11 mouse cellular contexts compared by ENCODE assay signal in genomic region chr14:105890516-105891231, GRCm38 (mm10). TPM values are rescaled to one million over a fixed set of nuclear protein-coding genes. Genes with fewer than 3 reads are reported as not detected.
DNase-seq lines count a peak whose midpoint lies in the region; ATAC-seq lines count a peak whose summit lies in the region.
"Had no signal": no experiment of that assay in that cellular context is flagged by ENCODE, and none has a peak within 500 bp of the region (broad histone marks: within the 10 kb centered on the region; RNA-seq: fewer than 3 reads in every experiment).

No protein-coding gene starts in this region.

- H3K4me2 ChIP-seq in heart, embryonic 14.5 days (ENCODE audit: low read length): 0 out of 2 replicates have a peak overlapping the region, but pooled peaks have one; percentile 53
- no peak overlapping the region for H3K4me2 ChIP-seq in lung, embryonic 16.5 days (ENCODE audit: low read depth, low read length)
- no peak overlapping the region for H3K4me2 ChIP-seq in stomach, embryonic 14.5 days (replicated peaks; ENCODE audit: low read depth, low read length)
- H3K4me2 ChIP-seq: forebrain, embryonic 12.5 days had no signal

- no peak for ATAC-seq in heart, embryonic 14.5 days (ENCODE audit: insufficient number of reproducible peaks, insufficient read depth, low FRiP score, low read depth)
- peak; percentile 18; the same call in 1 of the 2 replicates for ATAC-seq in lung, embryonic 16.5 days (ENCODE audit: low read depth)
- ATAC-seq in stomach, embryonic 14.5 days (ENCODE audit: insufficient number of reproducible peaks, insufficient read depth, low FRiP score, low read depth): no peak
- no peak for ATAC-seq in frontal cortex, adult (ENCODE audit: low TSS enrichment)

- H3K9ac ChIP-seq in heart, embryonic 14.5 days (ENCODE audit: low read length): peak overlapping the region; percentile 18; the same call in 1 of the 2 replicates
- H3K9ac ChIP-seq in lung, embryonic 16.5 days (ENCODE audit: low read length): no peak overlapping the region
- H3K9ac ChIP-seq in stomach, embryonic 14.5 days (replicated peaks; ENCODE audit: low read depth, low read length): no peak overlapping the region
- H3K9ac ChIP-seq: forebrain, embryonic 12.5 days had no signal

- H3K27me3 ChIP-seq in heart, embryonic 14.5 days (ENCODE audit: control insufficient read depth, insufficient read depth, low read length): no peaks in the 10 kb centered on the region
- no peaks in the 10 kb centered on the region for H3K27me3 ChIP-seq in lung, embryonic 16.5 days (ENCODE audit: control insufficient read depth, insufficient read depth, low read depth, low read length)
- H3K27me3 ChIP-seq in embryonic facial prominence, embryonic 10.5 days (replicated peaks; ENCODE audit: low read depth, poor library complexity, severe bottlenecking): no peaks in the 10 kb centered on the region; the same call in 1 of the 2 replicates
- no peaks in the 10 kb centered on the region for H3K27me3 ChIP-seq in stomach, embryonic 14.5 days (ENCODE audit: control insufficient read depth, insufficient read depth, low read length)

- peaks cover 8 to 23% of the 10 kb centered on the region in 2 experiments for H3K4me1 ChIP-seq in heart, embryonic 14.5 days (ENCODE audit: control insufficient read depth in 2 of 2, insufficient read depth in 2 of 2, low read length in 2 of 2)
- H3K4me1 ChIP-seq in lung, embryonic 16.5 days (replicated peaks; ENCODE audit: control insufficient read depth, insufficient read depth, low read length): peaks cover 31% of the 10 kb centered on the region
- H3K4me1 ChIP-seq in embryonic facial prominence, embryonic 10.5 days: peaks cover 31% of the 10 kb centered on the region
- peaks cover 14% of the 10 kb centered on the region for H3K4me1 ChIP-seq in stomach, embryonic 14.5 days (ENCODE audit: control insufficient read depth, insufficient read depth, low read length)

- H3K27ac ChIP-seq in heart, embryonic 14.5 days (replicated peaks in 1 of 2; ENCODE audit: control insufficient read depth in 1 of 2, insufficient read depth in 1 of 2, low read depth in 2 of 2, low read length in 2 of 2): peak overlapping the region in 1 of 2 experiments; percentile 37; a peak in 1 of 4 replicates
- peak overlapping the region; percentile 78 for H3K27ac ChIP-seq in lung, embryonic 16.5 days (ENCODE audit: low read length)
- no peak overlapping the region for H3K27ac ChIP-seq in embryonic facial prominence, embryonic 10.5 days (replicated peaks)
- H3K27ac ChIP-seq in stomach, embryonic 14.5 days (ENCODE audit: low read length): peak overlapping the region; percentile 30; the same call in 1 of the 2 replicates
- H3K27ac ChIP-seq: forebrain, embryonic 12.5 days had no signal

- no peak overlapping the region for H3K4me3 ChIP-seq in heart, embryonic 14.5 days (ENCODE audit: control insufficient read depth in 1 of 2, insufficient read depth in 1 of 2, low read depth in 1 of 2, low read length in 2 of 2)
- no peak overlapping the region for H3K4me3 ChIP-seq in lung, embryonic 16.5 days (ENCODE audit: low read length)
- no peak overlapping the region for H3K4me3 ChIP-seq in embryonic facial prominence, embryonic 10.5 days
- H3K4me3 ChIP-seq in stomach, embryonic 14.5 days (ENCODE audit: low read depth, low read length): no peak overlapping the region
- H3K4me3 ChIP-seq: forebrain, embryonic 12.5 days had no signal

- WGBS in heart, embryonic 14.5 days: 32% methylated on average over 5 of the region's 5 CpGs
- 8% methylated on average over 5 of the region's 5 CpGs for WGBS in lung, embryonic 16.5 days
- 46% methylated on average over 5 of the region's 5 CpGs for WGBS in embryonic facial prominence, embryonic 10.5 days
- WGBS in stomach, embryonic 14.5 days: 21% methylated on average over 5 of the region's 5 CpGs

- intact Hi-C loops in heart, postnatal 14 days (cut with DNase I): loop anchor here (5.0 kb wide), 1 partner anchor 68 kb away; no protein-coding TSS in a partner anchor

- H3K9me3 ChIP-seq in heart, embryonic 14.5 days (ENCODE audit: control insufficient read depth, low read length): no peaks in the 10 kb centered on the region
- H3K9me3 ChIP-seq in lung, embryonic 16.5 days (ENCODE audit: control insufficient read depth, low read length): no peaks in the 10 kb centered on the region
- no peaks in the 10 kb centered on the region for H3K9me3 ChIP-seq in embryonic facial prominence, embryonic 10.5 days
- no peaks in the 10 kb centered on the region for H3K9me3 ChIP-seq in stomach, embryonic 14.5 days (ENCODE audit: control insufficient read depth, low read depth, low read length)
- H3K9me3 ChIP-seq: forebrain, embryonic 12.5 days had no signal

- DNase-seq in heart, postnatal 14 days: no peak
- no peak for DNase-seq in lung, postnatal 4 days
- DNase-seq in embryonic facial prominence, embryonic 10.5 days (ENCODE audit: low spot score): peak; percentile 6
- no peak for DNase-seq in ovary, postnatal 36 days (ENCODE audit: low spot score)
- DNase-seq: adrenal gland, postnatal 10 days; thymus, adult 2 months had no signal

- H3K36me3 ChIP-seq in heart, embryonic 14.5 days (ENCODE audit: control insufficient read depth, insufficient read depth, low read length): peaks cover 43% of the 10 kb centered on the region
- peaks cover 7% of the 10 kb centered on the region; the same call in 1 of the 2 replicates for H3K36me3 ChIP-seq in lung, embryonic 16.5 days (ENCODE audit: control insufficient read depth, insufficient read depth, low read length)
- H3K36me3 ChIP-seq in embryonic facial prominence, embryonic 10.5 days (replicated peaks): peaks cover 37% of the 10 kb centered on the region
- peaks cover 9% of the 10 kb centered on the region; the same call in 1 of the 2 replicates for H3K36me3 ChIP-seq in stomach, embryonic 14.5 days (ENCODE audit: control insufficient read depth, insufficient read depth, low read length)

RNA-seq across cellular contexts. Expression of gene Spry2, which starts 5.9 kb away (rescaled TPM):
- polyA plus RNA-seq in heart, embryonic 14.5 days (2014; fragmentation: Nextera tagmentation; extraction: Ambion mirVana): 62.9 and 66.4 TPM in 2 replicates
- total RNA-seq in heart, postnatal 14 days (2021): 10 to 100 TPM; 34.6 to 35.7 TPM
- 52.1 and 61.7 TPM in 2 replicates for polyA plus RNA-seq in lung, embryonic 16.5 days (2015; fragmentation: Nextera tagmentation; extraction: Ambion mirVana)
- polyA plus RNA-seq in embryonic facial prominence, embryonic 10.5 days (2016; fragmentation: Nextera tagmentation; extraction: Ambion mirVana): 40.0 and 41.8 TPM in 2 replicates
- polyA plus RNA-seq in stomach, embryonic 14.5 days (2014; fragmentation: Nextera tagmentation; extraction: Ambion mirVana): 65.1 and 65.5 TPM in 2 replicates
